9 mouse cellular contexts compared by ENCODE assay signal in genomic region chr12:80518757-80519620, GRCm38 (mm10). TPM values are rescaled to one million over a fixed set of nuclear protein-coding genes. Genes with fewer than 3 reads are reported as not detected.
A peak's percentile ranks its signal among the peaks of the same experiment; 100 is the strongest.
DNase-seq lines count a peak whose midpoint lies in the region; ATAC-seq and TF ChIP-seq lines count a peak whose summit lies in the region.
"Had no signal": no experiment of that assay in that cellular context is flagged by ENCODE, and none has a peak within 500 bp of the region (broad histone marks: within the 10 kb centered on the region; RNA-seq: fewer than 3 reads in every experiment).

No protein-coding gene starts in this region.

- no peaks in the 10 kb centered on the region for H3K36me3 ChIP-seq in kidney, postnatal 0 days (ENCODE audit: insufficient read depth, low read length)
- H3K36me3 ChIP-seq in forebrain, embryonic 10.5 days (replicated peaks), result peaks cover 15% of the 10 kb centered on the region
- no peaks in the 10 kb centered on the region for H3K36me3 ChIP-seq in intestine, embryonic 15.5 days
- no peaks in the 10 kb centered on the region for H3K36me3 ChIP-seq in liver, embryonic 15.5 days (replicated peaks)

- under 1% methylated on average over 83 of the region's 90 CpGs for WGBS in kidney, postnatal 0 days
- under 1% methylated on average over 85 of the region's 90 CpGs for whole genome bisulfite sequencing in forebrain, embryonic 10.5 days
- under 1% methylated on average over 90 of the region's 90 CpGs for WGBS in intestine, embryonic 15.5 days
- WGBS in liver, embryonic 15.5 days (ENCODE audit: insufficient replicate concordance), result 1% methylated on average over 81 of the region's 90 CpGs

- no peaks in the 10 kb centered on the region for H3K9me3 ChIP-seq in kidney, postnatal 0 days (replicated peaks; ENCODE audit: low read length)
- no peaks in the 10 kb centered on the region for H3K9me3 ChIP-seq in forebrain, embryonic 10.5 days
- no peaks in the 10 kb centered on the region for H3K9me3 ChIP-seq in intestine, embryonic 15.5 days
- no peaks in the 10 kb centered on the region for H3K9me3 ChIP-seq in liver, embryonic 15.5 days (replicated peaks)

- no peak overlapping the region for H3K27ac ChIP-seq in kidney, postnatal 0 days
- H3K27ac ChIP-seq in forebrain, embryonic 10.5 days, result peak overlapping the region; percentile 92
- peak overlapping the region; percentile 32 for H3K27ac ChIP-seq in intestine, embryonic 15.5 days
- no peak overlapping the region for H3K27ac ChIP-seq in liver, embryonic 15.5 days (replicated peaks)

- no peak for TF ChIP-seq CTCF in kidney, postnatal 0 days (IDR thresholded peaks at IDR 0.05; ENCODE audit: low read depth)

- H3K4me2 ChIP-seq in kidney, postnatal 0 days (ENCODE audit: low read length), result peak overlapping the region; percentile 98
- H3K4me2 ChIP-seq in intestine, embryonic 15.5 days (replicated peaks), result peak overlapping the region; percentile 88
- peak overlapping the region; percentile 53 for H3K4me2 ChIP-seq in liver, embryonic 15.5 days

- ATAC-seq in kidney, postnatal 0 days (replicated peaks; ENCODE audit: low FRiP score, low read depth), result no peak
- ATAC-seq in intestine, embryonic 15.5 days, result peak; percentile 80
- no peak for ATAC-seq in liver, embryonic 15.5 days (ENCODE audit: insufficient read depth)
- no peak for ATAC-seq in inflammation-experienced regulatory T-cells, adult 6 months
- ATAC-seq: Patski had no signal

- H3K4me3 ChIP-seq in kidney, postnatal 0 days (replicated peaks; ENCODE audit: low read depth, low read length), result peak overlapping the region; percentile 55
- peak overlapping the region; percentile 80 for H3K4me3 ChIP-seq in forebrain, embryonic 10.5 days
- H3K4me3 ChIP-seq in intestine, embryonic 15.5 days (replicated peaks), result peak overlapping the region; percentile 51
- peak overlapping the region; percentile 35 for H3K4me3 ChIP-seq in liver, embryonic 15.5 days (replicated peaks)

- 0 out of 2 replicates have a peak, but pooled peaks cover 6% of the 10 kb centered on the region for H3K4me1 ChIP-seq in kidney, postnatal 0 days (replicated peaks; ENCODE audit: insufficient read depth, low read length)
- H3K4me1 ChIP-seq in forebrain, embryonic 10.5 days, result peaks cover 66% of the 10 kb centered on the region
- peaks cover 19% of the 10 kb centered on the region for H3K4me1 ChIP-seq in intestine, embryonic 15.5 days (replicated peaks)
- peaks cover 8% of the 10 kb centered on the region; the same call in 1 of the 2 replicates for H3K4me1 ChIP-seq in liver, embryonic 15.5 days (replicated peaks)

- H3K9ac ChIP-seq in kidney, postnatal 0 days (ENCODE audit: low read depth, low read length), result peak overlapping the region; percentile 38
- peak overlapping the region; percentile 58 for H3K9ac ChIP-seq in intestine, embryonic 15.5 days
- no peak overlapping the region for H3K9ac ChIP-seq in liver, embryonic 15.5 days

- DNase-seq in kidney, postnatal 0 days (ENCODE audit: low spot score), result peak; percentile 28
- DNase-seq in kidney, adult 18-20 months, result no peak
- peak; percentile 91 for DNase-seq in brain, adult 2 months (ENCODE audit: low read depth, low spot score)
- peak; percentile 76 for DNase-seq in forebrain, embryonic 10.5 days (ENCODE audit: extremely low spot score, low spot score)
- peak; percentile 62 for DNase-seq in right cerebral cortex, postnatal 25 days

- peaks cover 31% of the 10 kb centered on the region for H3K27me3 ChIP-seq in kidney, postnatal 0 days (ENCODE audit: insufficient read depth, low read length)
- H3K27me3 ChIP-seq in forebrain, embryonic 10.5 days (ENCODE audit: poor library complexity, severe bottlenecking), result peaks cover 77% of the 10 kb centered on the region
- H3K27me3 ChIP-seq in intestine, embryonic 15.5 days (replicated peaks), result peaks cover 66% of the 10 kb centered on the region
- peaks cover 96% of the 10 kb centered on the region for H3K27me3 ChIP-seq in liver, embryonic 15.5 days

RNA-seq across cellular contexts. Expression of gene Galnt16, which starts 0.9 kb away (rescaled TPM):
- 3.9 TPM in 2 replicates for polyA plus RNA-seq in kidney, postnatal 0 days (2015; fragmentation: Nextera tagmentation; extraction: Ambion mirVana)
- polyA plus RNA-seq in forebrain, embryonic 10.5 days (2016; fragmentation: Nextera tagmentation; extraction: Ambion mirVana), result 30.8 and 31.1 TPM in 2 replicates
- 8.9 and 9.2 TPM in 2 replicates for polyA plus RNA-seq in intestine, embryonic 15.5 days (2015; fragmentation: Nextera tagmentation; extraction: Ambion mirVana)
- polyA plus RNA-seq in liver, embryonic 15.5 days (2015; fragmentation: Nextera tagmentation; extraction: Ambion mirVana), result 0.29 and 0.45 TPM in 2 replicates
- polyA plus RNA-seq in inflammation-experienced regulatory T-cells, adult 6 months (2017; shearing (Covaris generic)), result 1 to 10 TPM in 1 of 3 experiments, under 1 TPM in 1, not detected in 1; 0.70 to 1.6 TPM

RNA-seq across cellular contexts. Expression of gene Exd2, which starts 56.1 kb away (rescaled TPM):
- polyA plus RNA-seq in kidney, postnatal 0 days (2015; fragmentation: Nextera tagmentation; extraction: Ambion mirVana), result 17.7 and 17.9 TPM in 2 replicates
- polyA plus RNA-seq in forebrain, embryonic 10.5 days (2016; fragmentation: Nextera tagmentation; extraction: Ambion mirVana), result 31.9 and 33.5 TPM in 2 replicates
- polyA plus RNA-seq in intestine, embryonic 15.5 days (2015; fragmentation: Nextera tagmentation; extraction: Ambion mirVana), result 22.4 and 23.1 TPM in 2 replicates
- polyA plus RNA-seq in liver, embryonic 15.5 days (2015; fragmentation: Nextera tagmentation; extraction: Ambion mirVana), result 5.3 and 6.0 TPM in 2 replicates
- 10 to 100 TPM; 17.8 to 30.0 (median 25.9) TPM for polyA plus RNA-seq in inflammation-experienced regulatory T-cells, adult 6 months (2017; shearing (Covaris generic))

Comparison
In these comparisons a context has a peak if more than half of its experiments do, and no peak if none do; other contexts are left out.
1. H3K27ac ChIP-seq: peak in forebrain, embryonic 10.5 days (single experiment) and intestine, embryonic 15.5 days (single experiment); none in kidney, postnatal 0 days (single experiment) and liver, embryonic 15.5 days (single experiment).
2. Peak in every context shown above with its lines, with median percentiles within 50 percentile points of each other: H3K4me2 ChIP-seq and H3K4me3 ChIP-seq.